23 mouse cellular contexts compared by ENCODE assay signal in genomic region chr5:75553021-75553420, GRCm38 (mm10).
"Had no signal": no experiment of that assay in that cellular context is flagged by ENCODE, and none has a peak within 500 bp of the region (broad histone marks: within the 10 kb centered on the region; RNA-seq: fewer than 3 reads in every experiment).

No protein-coding gene starts in this region.

- DNase-seq: gastrocnemius, postnatal 14 days; gastrocnemius, postnatal 36 days; heart, adult 11 months; heart, adult 2 months; heart, postnatal 14 days; heart, postnatal 36 days; kidney, adult 11 months; kidney, adult 2 months; kidney, adult 9 months; kidney, postnatal 14 days; kidney, postnatal 36 days; layer of hippocampus, postnatal 36 days; liver; liver, embryonic 13.5 days had no signal

- H3K4me3 ChIP-seq: heart, adult 2 months; heart, embryonic 13.5 days; heart, embryonic 15.5 days; hindbrain, embryonic 13.5 days; hindbrain, embryonic 15.5 days; kidney, embryonic 15.5 days; limb, embryonic 10.5 days; limb, embryonic 12.5 days; liver, embryonic 13.5 days had no signal

- H3K27ac ChIP-seq: heart, adult 2 months; heart, embryonic 13.5 days; heart, embryonic 15.5 days; hindbrain, embryonic 13.5 days; hindbrain, embryonic 15.5 days; hindbrain, postnatal 0 days; kidney, embryonic 15.5 days; kidney, postnatal 0 days; limb, embryonic 10.5 days; limb, embryonic 12.5 days; liver, embryonic 13.5 days had no signal
